Mouse (Mus musculus) lung, postnatal 10 days (tissue): ENCODE data around the gene Per1.

Experiments used
- DNase-seq: peaks from one replicate; pipeline ENCODE4 v3.0.0; 2021

Gene Per1

DNA sequence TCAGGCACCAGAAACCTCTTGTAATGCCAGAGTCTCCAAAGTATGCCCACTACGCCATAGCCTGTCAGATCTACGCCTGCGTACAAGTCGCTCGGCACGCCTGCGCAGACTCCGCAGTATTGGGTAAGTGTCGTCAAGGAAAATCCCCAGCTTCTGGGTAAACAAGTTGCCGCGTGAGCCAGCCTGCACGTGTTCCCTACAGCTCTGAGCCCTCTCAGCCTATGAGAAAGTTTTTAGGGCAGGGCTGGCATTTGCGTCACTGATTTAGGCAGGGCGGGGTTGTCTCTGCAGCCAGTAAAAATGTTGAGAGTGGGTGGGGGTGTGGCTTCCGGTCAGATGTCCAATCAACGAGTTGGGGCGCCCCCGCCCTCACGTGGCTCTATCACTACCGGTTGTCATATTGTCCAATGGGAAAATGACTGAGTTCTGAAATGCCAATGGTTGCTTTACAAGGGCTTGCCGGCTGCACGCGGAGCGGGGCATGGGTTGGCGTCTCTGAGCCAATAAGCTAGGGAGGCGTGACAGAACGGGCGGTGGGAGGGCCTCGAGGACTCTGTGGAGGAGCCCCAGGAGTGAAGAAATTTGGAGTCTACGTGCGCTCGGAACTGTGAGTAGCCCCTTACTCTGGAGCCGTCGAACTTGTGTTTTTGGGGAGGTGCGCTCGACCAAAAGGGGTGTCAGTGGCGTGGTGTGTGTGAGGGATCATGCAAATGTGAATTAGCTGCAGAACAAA, at the start of gene Per1:
Gene Per1 (plus strand): TSS at position 521 of the 733 bp plus-strand sequence.
- DNase-seq, result peak; percentile 100

DNA sequence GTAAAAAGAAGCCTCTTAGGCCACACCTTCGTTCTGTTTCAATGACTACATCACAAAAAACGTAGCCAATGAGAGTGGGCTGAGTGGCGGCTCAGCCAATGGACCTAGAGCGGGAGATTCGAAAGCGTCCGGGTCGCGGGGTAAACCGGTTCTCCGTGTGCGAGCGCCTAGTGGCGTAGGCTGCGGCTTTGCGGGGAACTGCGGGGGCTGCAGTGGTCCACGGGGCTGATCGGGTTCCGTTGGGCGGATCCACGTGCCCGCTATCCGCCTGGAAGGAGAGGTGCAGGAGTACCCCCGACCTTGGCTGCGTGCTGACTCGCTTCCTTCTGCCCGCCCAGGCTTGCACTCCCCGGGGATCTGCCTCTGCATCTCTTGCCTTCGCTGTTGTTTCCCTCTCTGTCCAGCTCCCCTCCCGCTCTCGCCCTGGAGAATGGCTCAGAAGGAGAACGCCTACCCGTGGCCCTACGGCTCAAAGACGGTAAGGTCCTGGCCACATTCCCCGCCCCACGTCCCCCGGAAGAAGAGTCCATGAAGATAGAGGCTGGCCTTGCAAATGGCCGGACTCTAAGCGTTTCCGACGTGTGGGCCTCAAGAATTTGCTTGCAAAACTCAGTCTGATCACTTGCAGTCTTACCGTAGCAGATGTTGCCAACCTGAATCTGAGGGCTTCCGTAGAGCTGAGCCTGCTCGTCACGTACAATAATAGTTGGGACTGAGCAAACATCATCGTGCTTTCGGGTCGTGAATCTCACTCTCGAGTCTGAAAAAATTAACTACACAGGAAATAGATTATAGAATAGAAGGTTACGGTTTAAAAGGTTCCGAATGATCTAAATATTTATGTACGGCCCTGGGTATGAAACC, 49.3 kb upstream of the Per1 start, which contains the start of gene Aurkb:
Gene Aurkb (plus strand): TSS at position 117 of the 864 bp plus-strand sequence.
- DNase-seq, result peak; percentile 93

DNA sequence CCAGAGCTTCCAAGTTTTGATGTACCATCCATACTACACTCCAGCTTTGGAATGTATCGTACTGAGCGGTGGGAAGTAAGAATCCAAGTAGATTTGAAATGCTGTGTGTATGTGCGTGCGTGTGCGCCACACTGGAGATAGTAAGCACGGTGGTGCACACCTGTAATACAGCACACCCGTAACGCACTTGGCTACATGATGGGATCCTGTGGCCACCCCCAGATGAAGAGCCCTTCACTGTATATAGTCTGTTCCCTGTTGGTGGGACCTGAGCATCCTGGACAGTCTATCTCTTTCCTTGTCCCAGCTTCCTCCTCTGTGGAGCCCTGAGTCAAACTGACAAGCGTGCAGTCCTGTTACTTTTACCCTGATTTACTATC, 48.6 kb upstream of the Per1 start:
- DNase-seq, result no peak

GRCm38 (mm10) chr11:69047592-69047991, 47.4 kb upstream of the Per1 start:
- DNase-seq, result no peak

DNA sequence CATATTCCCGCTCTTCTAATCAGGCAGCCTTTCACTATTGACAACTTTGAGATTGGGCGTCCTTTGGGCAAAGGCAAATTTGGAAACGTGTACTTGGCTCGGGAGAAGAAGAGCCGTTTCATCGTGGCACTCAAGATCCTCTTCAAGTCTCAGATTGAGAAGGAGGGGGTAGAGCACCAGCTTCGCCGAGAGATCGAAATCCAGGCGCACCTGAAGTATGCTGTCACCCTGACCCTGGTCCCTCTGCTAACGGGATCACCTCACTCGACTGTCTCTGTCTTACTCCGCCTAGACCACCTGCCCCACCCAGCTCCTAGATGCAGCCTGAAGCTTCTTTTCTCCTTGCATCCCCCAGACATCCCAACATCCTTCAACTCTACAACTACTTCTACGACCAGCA, 46.9 kb upstream of the Per1 start:
- DNase-seq, result no peak

- DNase-seq, result no peak
These were observed 44.3 kb upstream of the Per1 start for GRCm38 (mm10) chr11:69050748-69051147.

DNA sequence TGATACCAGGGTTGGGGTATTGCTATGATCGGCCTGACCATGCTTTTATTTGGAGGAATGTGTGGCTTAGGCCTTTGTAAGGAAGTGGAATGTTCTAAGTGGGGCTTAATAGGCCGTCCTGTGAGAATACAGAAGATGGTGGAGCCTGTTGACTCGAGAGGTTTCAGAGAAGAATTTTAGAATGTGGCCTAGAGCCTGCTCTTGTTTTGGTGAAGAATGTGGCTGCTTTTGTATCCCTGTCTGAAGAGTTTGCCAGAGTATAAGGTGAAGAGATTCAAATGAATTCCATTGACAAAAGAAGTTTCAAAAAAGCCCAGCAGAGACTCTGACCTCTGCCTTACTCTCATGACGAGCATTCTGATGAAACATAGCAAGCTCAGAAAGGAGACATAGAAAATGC, 43.2 kb upstream of the Per1 start:
- DNase-seq, result no peak

GRCm38 (mm10) chr11:69052824-69053421, 42.1 kb upstream of the Per1 start:
- no peak for DNase-seq

DNA sequence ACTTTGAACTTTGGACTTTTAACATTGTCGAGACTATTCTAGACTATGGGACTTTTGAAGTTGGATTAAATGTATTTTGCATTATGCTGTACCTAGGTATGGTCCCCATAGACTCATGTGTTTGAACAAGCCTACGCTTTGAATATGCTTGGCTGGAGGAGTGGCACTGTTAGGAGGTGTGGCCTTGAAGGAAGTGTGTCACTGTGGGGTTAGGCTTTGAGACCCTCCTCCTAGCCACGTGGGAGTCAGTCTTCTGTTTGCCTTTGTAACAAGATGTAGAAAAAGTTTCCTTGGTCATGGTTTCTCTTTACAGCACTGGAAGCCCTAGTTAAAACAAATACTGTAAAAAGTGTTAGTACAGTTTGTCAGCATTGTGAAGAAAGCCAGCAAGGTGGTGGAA, 41.2 kb upstream of the Per1 start:
- no peak for DNase-seq

GRCm38 (mm10) chr11:69058265-69058664, 36.8 kb upstream of the Per1 start:
- no peak for DNase-seq

GRCm38 (mm10) chr11:69058729-69059356, 36.2 kb upstream of the Per1 start:
- no peak for DNase-seq

DNA sequence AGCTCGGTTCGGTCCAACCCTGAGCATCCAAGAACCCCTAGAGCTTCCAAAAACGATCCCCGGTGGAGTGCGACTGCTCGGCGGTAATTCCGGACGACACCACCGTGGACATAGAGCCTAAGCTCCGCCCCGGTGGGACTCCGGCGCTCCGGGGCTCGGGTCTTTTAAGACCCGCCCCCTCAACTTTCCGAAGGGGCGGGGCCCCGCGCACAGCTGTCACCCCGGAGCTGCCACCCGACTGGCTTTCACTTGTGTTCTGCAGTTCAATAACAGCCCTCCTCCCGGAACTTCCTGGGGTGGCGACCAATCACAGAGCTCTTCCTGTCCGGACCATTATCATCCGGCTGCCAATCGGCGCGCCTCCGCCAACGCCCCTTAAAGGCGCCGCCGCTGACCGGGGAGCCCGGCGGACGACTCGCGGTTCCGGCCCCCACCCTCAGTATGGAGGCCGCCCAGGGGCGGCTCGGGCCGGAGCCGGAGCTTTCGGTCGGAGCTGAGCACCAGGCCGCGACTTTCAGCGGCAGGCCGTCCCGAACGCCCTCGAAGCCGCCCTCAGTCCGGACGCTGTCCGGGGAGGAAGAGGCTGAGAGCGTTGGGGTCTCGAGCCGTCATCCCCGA, 35.6 kb upstream of the Per1 start, which contains the start of gene Borcs6:
Gene Borcs6 (plus strand): TSS at position 361 of the 618 bp plus-strand sequence.
- DNase-seq, result peak; percentile 97

DNA sequence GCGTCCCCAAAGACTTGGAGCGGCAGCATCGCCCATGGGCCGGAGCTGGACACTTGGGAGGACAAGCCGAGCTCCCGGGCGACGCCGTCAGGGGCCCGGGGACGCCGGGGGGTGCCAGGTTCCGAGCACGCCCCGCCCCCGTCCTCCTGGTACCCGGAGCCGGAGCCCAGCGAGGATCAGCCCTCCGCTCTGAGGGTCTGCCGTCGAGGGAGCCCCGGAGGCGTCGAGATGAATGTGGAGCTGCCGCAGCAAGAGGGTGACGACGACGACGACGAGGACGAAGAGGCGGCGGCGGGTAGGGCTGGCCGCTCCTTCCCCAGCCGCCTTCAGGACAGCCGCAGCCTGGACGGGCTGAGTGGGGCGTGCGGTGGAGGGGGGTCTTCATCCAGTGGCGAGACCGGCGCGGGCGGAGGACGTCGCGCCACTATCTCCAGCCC, 35.0 kb upstream of the Per1 start:
- DNase-seq, result peak; percentile 67

DNA sequence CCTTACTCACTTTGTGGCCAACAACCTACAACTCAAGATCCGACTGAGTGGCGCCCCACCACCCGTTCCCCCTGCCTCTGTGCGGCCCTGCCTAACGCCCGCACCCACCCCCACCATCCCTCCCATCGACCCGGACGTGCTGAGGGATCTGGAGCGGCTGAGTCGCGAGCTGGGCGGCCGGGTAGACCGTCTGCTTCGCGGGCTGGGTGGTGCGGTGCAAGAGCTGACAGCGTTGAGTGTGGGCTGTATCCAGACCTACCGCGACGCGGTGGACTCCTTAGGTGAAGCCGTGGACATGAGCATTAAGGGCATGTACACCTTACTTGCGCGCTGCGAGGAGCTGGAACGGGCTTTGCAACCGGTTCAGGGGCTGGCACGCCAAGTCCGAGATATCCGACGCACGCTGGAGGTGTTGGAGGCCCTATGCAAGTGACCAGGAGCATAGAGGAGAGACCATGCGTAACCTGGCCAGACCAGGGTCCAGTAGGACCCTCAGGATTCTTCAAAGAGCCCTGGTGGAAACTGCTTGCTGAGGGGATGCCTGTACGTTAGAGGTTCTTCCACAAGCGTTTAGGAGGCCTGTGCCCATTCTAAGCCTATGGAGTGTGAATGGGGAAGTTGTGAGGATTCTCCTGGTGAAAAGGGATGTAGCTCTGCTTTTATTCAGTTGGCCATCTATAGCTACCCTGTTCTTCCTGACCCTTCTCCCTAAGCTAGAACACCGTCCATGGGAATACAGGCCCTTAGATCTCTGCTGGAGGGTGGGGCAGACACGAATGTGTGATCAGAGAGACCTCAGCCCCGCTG, 34.4 kb upstream of the Per1 start:
- DNase-seq, result peak; percentile 51

- DNase-seq, result no peak
These were observed 33.6 kb upstream of the Per1 start for GRCm38 (mm10) chr11:69061255-69061912.

DNA sequence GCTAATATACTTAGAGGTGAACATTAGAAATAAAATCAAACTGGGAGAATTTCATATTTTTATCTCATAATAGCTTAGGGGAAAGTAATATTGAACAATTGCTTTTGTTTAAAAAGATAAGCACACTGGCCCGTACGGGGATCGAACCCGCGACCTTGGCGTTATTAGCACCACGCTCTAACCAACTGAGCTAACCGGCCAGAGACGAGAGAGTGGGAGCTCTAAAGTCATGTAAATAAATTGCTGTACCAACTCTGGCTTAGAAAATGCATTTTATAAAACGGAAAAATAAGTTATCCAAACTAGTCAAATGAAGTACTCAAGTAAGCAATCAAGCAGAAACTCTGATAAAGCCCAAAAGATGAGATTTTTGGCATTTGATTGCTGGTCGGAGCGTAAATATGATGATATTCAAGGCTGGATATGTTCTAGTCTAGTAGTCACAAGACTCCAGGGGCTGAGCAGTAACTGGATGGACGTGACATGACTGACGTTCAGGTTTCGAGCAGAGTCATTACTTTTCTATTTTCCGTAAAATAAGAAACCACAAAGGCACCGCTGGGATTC, 32.7 kb upstream of the Per1 start:
- peak; percentile 78 for DNase-seq

DNA sequence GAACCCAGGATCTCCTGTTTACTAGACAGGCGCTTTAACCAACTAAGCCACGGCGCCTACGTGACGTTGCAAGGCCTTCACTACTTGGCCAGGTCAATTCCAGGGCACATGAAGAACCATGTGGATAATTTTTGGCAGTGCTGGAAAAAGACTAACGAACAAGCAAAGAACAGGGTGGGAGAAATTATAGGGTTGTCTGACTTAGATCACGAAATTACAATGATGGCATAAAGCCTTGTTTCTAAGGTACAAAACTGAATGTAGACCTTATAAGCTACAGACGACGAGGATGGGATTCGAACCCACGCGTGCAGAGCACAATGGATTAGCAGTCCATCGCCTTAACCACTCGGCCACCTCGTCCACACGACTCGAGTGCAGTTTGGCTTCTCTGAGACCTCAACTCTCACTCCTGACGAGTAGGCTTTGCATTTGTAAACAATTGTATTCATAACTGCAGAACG, 32.2 kb upstream of the Per1 start:
- peak; percentile 96 for DNase-seq

DNA sequence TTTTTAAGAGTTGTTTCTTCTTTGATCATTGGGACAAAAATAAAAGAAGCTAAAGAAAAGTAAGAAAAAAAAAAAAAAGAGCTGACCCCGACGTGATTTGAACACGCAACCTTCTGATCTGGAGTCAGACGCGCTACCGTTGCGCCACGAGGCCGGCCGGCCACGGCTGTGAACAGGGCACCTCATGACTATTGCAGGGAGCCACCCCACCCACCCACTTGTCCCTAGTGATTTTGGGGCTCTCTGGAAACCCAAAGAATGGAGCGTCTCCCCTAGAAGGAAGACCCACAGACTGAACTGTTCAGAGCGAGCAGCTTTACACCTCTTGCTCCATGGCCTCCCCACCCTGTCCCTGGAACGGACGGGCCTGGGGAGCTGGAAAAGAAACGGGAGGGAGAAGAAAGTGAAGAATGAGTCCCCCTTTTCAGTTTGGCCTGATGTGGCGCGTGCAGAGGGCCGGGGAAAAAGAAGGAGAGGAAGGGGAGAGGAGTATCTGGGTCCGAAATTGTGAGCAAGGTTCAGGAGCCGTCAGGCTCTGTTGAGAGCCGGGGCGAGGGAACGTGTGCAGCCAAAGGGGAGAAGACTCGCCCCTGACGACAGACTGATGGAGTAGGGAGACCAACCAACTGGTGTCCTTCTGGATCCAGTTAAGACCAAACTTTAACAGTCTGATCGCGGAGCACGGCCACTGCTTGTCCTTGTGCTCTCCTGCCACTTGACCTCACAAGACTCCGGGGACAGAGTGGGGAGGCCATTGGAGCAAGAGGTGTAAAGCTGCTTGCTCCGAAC, 31.4 kb upstream of the Per1 start:
- peak; percentile 87 for DNase-seq

- no peak for DNase-seq
These were observed 30.5 kb upstream of the Per1 start for GRCm38 (mm10) chr11:69064259-69065133.
